Mouse (Mus musculus): Measurements from ENCODE around the gene Fhl2. TPM values are rescaled to one million over a fixed set of nuclear protein-coding genes. Genes with fewer than 3 reads are reported as not detected.

Gene Fhl2
- polyA plus RNA-seq, 1 experiment from 2014 or later = 29.0 TPM

DNA sequence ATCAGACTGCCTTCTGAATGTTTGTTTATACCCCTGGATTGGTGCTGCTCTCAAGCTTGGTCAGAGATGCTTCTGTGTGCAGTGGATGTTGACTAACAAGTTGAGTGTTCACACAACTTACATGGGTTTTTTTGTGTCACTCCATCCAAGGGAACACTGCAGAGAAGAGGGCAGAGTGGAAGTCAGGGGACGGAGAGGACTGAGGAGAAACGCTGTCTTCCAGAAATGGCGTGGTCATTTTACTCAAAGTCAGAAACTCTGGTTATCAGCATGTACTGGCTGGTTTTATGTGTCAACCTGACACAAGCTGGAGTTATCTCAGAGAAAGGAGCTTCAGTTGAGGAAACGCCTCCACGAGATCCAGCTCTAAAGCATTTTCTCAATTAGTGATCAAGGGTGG lies 75.8 kb downstream of the Fhl2 start:
- Histone ChIP-seq H3K4me1 (ENCODE audit: control insufficient read depth, insufficient read depth, low read length) (no peaks in the 10 kb centered on the region), H3K9ac (replicated peaks; ENCODE audit: low read depth, low read length) (no peak overlapping the region), H3K4me3 (ENCODE audit: low read depth, low read length) (no peak overlapping the region), H3K9me3 (ENCODE audit: control insufficient read depth, low read length) (no peaks in the 10 kb centered on the region), H3K27me3 (ENCODE audit: control insufficient read depth, insufficient read depth, low read length) (no peaks in the 10 kb centered on the region), H3K4me2 (ENCODE audit: low read depth, low read length) (no peak overlapping the region), H3K27ac (ENCODE audit: low read depth, low read length) (no peak overlapping the region), H3K36me3 (ENCODE audit: control insufficient read depth, insufficient read depth, low read length) (peaks cover 3% of the 10 kb centered on the region; the same call in 1 of the 2 replicates)
- no peak for ATAC-seq (ENCODE audit: low read depth)
- WGBS = 97% methylated on average over 5 of the region's 5 CpGs

DNA sequence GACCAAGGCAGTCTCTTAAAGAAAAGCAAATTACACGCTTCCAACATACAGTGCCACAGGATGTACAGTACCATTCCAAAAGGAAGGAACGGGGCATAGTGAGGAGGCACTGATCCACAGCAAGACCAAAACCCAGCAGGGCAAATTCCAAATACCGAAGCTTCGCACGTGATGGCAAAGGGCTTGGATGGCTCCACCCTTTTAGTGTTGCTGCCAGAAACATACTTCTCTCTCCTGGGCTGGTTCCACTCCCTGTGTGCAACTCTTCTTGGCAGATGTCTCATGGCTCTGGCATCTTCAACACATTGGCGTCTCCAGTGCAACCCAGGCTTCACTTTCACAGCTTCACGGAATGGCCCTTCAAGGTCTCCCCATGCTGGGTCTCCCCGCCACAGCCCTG lies 79.3 kb downstream of the Fhl2 start:
- Histone ChIP-seq H3K36me3 (ENCODE audit: control insufficient read depth, insufficient read depth, low read length) (0 out of 2 replicates have a peak, but pooled peaks cover 12% of the 10 kb centered on the region), H3K4me3 (ENCODE audit: low read depth, low read length) (no peak overlapping the region), H3K9ac (replicated peaks; ENCODE audit: low read depth, low read length) (no peak overlapping the region), H3K4me2 (ENCODE audit: low read depth, low read length) (no peak overlapping the region), H3K9me3 (ENCODE audit: control insufficient read depth, low read length) (no peaks in the 10 kb centered on the region), H3K27ac (ENCODE audit: low read depth, low read length) (no peak overlapping the region), H3K27me3 (ENCODE audit: control insufficient read depth, insufficient read depth, low read length) (no peaks in the 10 kb centered on the region), H3K4me1 (ENCODE audit: control insufficient read depth, insufficient read depth, low read length) (no peaks in the 10 kb centered on the region)
- 97% methylated on average over 8 of the region's 8 CpGs for WGBS
- no peak for ATAC-seq (ENCODE audit: low read depth)

DNA sequence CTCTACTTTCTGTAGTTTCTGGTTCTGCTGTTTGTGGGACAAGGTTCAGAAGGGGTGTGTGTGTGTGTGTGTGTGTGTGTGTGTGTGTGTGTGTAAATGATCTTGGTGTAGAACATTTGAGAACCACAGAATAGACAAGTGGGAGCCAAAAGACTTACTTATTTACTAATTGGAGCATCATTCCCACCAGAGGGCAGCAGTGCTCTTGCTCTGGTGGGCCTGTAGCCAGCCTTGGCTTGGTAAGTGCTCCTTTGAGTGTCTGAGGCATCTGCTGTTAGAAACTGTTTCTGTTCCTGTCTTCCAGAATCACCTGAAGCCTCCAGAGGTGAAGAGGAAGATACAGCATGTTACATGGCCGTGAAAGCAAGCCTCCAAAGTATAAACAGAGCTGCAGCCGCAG lies 83.9 kb downstream of the Fhl2 start:
- peaks cover 29% of the 10 kb centered on the region; the same call in 1 of the 2 replicates for H3K36me3 ChIP-seq (ENCODE audit: control insufficient read depth, insufficient read depth, low read length)
- peak; percentile 24; the same call in 1 of the 2 replicates for ATAC-seq (ENCODE audit: low read depth)

DNA sequence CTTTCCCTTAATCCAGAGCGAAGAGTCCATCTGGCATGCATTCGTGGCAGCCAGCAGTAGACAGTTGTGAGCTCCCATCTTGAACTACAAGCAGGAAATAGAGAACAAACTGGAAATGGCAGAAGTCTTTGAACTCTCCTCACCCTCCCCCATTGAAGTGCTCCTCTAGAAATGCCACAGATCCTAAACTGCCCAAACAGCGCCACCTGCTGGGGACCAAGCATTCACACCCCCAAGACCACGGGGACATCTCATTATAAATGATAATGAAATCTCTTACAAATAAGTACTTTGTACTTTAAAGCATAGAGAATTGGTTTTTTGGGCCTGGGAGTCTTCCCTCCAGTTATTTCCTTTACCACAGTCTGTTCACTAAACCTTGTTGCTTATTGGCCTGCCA lies 86.2 kb downstream of the Fhl2 start:
- no peak for ATAC-seq (ENCODE audit: low read depth)
- H3K27ac ChIP-seq (ENCODE audit: low read depth, low read length) = no peak overlapping the region
- H3K4me2 ChIP-seq (ENCODE audit: low read depth, low read length) = no peak overlapping the region
- no peak overlapping the region for H3K9ac ChIP-seq (replicated peaks; ENCODE audit: low read depth, low read length)
- H3K36me3 ChIP-seq (ENCODE audit: control insufficient read depth, insufficient read depth, low read length) = peaks cover 35% of the 10 kb centered on the region; the same call in 1 of the 2 replicates
- 52% methylated on average over 4 of the region's 4 CpGs for WGBS
- H3K9me3 ChIP-seq (ENCODE audit: control insufficient read depth, low read length) = no peaks in the 10 kb centered on the region
- H3K4me3 ChIP-seq (ENCODE audit: low read depth, low read length) = no peak overlapping the region
- H3K27me3 ChIP-seq (ENCODE audit: control insufficient read depth, insufficient read depth, low read length) = no peaks in the 10 kb centered on the region
- H3K4me1 ChIP-seq (ENCODE audit: control insufficient read depth, insufficient read depth, low read length) = no peaks in the 10 kb centered on the region

More for the DNA sequence above, 83.9 kb downstream of the Fhl2 start:
- Histone ChIP-seq H3K27ac (ENCODE audit: low read depth, low read length) (no peak overlapping the region), H3K4me3 (ENCODE audit: low read depth, low read length) (no peak overlapping the region), H3K9me3 (ENCODE audit: control insufficient read depth, low read length) (no peaks in the 10 kb centered on the region), H3K4me1 (ENCODE audit: control insufficient read depth, insufficient read depth, low read length) (no peaks in the 10 kb centered on the region), H3K27me3 (ENCODE audit: control insufficient read depth, insufficient read depth, low read length) (no peaks in the 10 kb centered on the region), H3K4me2 (ENCODE audit: low read depth, low read length) (no peak overlapping the region), H3K9ac (replicated peaks; ENCODE audit: low read depth, low read length) (no peak overlapping the region)
- 89% methylated on average over 2 of the region's 2 CpGs for WGBS

DNA sequence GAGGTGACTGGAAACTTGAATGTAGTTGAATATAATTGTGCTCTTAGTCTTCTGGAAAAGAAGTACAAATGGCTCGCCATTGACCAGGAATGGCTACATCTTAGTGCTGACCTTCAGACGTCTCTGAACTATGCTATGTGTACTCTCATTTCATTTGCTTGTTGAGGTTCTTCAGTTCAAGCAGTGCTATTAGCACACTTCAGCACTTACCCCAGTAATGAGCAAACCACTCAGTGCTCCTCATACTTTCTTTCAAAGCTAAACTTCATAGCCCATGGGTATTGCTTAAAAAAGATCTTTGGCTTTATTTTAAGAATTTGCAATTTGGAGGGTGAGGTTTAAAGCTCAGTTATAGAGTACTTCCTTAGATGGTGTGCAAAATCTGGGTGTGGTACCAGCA lies 88.1 kb downstream of the Fhl2 start:
- Histone ChIP-seq H3K36me3 (ENCODE audit: control insufficient read depth, insufficient read depth, low read length) (peaks cover 23% of the 10 kb centered on the region; the same call in 1 of the 2 replicates), H3K9me3 (ENCODE audit: control insufficient read depth, low read length) (no peaks in the 10 kb centered on the region), H3K27me3 (ENCODE audit: control insufficient read depth, insufficient read depth, low read length) (no peaks in the 10 kb centered on the region), H3K27ac (ENCODE audit: low read depth, low read length) (no peak overlapping the region), H3K9ac (replicated peaks; ENCODE audit: low read depth, low read length) (no peak overlapping the region), H3K4me3 (ENCODE audit: low read depth, low read length) (no peak overlapping the region), H3K4me1 (ENCODE audit: control insufficient read depth, insufficient read depth, low read length) (no peaks in the 10 kb centered on the region), H3K4me2 (ENCODE audit: low read depth, low read length) (no peak overlapping the region)
- 91% methylated on average over 2 of the region's 2 CpGs for WGBS
- ATAC-seq (ENCODE audit: low read depth) = no peak

DNA sequence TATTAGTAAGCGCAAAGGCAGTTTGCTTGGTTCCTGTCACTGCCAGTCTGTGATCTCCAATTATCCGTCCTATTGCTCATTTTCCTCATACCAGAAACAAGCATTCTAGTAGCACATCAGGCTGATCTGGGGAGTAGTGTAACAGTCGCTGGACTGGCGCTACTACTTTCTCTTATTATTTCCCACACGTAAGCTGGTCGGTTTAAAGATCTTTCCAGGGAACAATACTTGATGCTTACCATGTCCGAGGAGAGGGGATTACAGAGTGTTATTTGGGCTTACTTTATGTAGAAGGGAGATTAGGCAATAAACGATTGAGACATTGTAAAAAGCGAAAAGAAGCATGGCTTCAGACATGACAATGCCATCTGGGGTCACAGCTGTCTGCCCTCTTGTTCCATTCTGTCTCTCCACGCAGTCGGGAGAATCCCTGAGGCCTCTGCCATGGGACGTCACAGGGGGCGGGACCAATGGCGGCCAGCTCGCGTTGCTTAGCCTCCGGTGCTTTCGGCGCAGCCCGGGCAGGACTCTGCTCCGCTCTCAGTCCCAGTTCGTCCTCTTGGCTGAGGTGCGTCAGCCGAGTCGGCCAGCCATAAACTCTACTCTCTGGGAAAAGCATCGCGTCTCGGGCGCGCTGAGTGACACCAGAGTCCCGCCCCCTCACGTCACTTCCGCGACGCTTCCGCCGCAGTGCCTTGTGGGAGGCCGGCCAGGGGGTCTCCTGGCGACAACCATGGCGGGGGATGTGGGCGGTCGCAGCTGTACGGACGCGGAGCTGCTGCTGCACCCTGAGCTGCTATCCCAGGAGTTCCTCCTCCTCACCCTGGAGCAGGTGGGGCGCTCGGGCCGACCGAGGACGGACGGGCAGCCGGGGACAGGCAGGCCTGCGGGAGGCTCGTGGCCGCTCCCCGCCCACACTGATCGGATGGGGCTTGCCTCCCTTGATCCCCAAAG lies 98.5 kb downstream of the Fhl2 start, which contains the start of the genes Tgfbrap1 and AI597479:
TSS of gene Tgfbrap1 (minus strand) at position 607 of the 954 bp plus-strand sequence.
TSS of gene AI597479 (plus strand) at position 680 of the 954 bp plus-strand sequence.
- H3K9me3 ChIP-seq (ENCODE audit: control insufficient read depth, low read length) = no peaks in the 10 kb centered on the region
- peak within 1 kb of the TSS; percentile 68 for H3K4me3 ChIP-seq (ENCODE audit: low read depth, low read length)
- under 1% methylated on average over 57 of the region's 57 CpGs for WGBS
- no peaks in the 10 kb centered on the region for H3K36me3 ChIP-seq (ENCODE audit: control insufficient read depth, insufficient read depth, low read length)
- peaks cover 12% of the 10 kb centered on the region for H3K4me1 ChIP-seq (ENCODE audit: control insufficient read depth, insufficient read depth, low read length)
- peak within 1 kb of the TSS; percentile 93 for H3K4me2 ChIP-seq (ENCODE audit: low read depth, low read length)
- peak within 1 kb of the TSS; percentile 69 for H3K9ac ChIP-seq (replicated peaks; ENCODE audit: low read depth, low read length)
- H3K27me3 ChIP-seq (ENCODE audit: control insufficient read depth, insufficient read depth, low read length) = no peaks in the 10 kb centered on the region
- peak; percentile 97 for ATAC-seq (ENCODE audit: low read depth)
- H3K27ac ChIP-seq (ENCODE audit: low read depth, low read length) = peak within 1 kb of the TSS; percentile 100

DNA sequence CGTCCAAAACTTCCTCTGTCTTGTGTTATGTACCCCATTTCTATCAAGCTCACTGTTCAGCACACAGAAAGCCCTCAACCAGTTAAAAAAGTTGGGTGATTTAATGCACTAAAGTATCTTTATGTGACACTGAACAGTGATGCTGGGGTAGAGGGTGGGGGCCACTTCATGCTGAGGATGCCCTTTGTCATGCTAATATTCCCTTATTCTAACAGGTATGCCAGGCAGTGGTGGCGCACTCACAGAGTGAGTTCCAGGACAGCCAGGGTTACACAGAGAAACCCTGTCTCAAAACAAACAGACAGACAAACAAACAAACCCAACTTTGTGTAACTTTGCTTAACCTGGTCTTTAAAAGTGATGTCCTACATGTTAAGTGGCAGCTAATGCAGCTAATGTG lies 102.6 kb downstream of the Fhl2 start:
- WGBS = 82% methylated on average over 2 of the region's 2 CpGs
- Histone ChIP-seq H3K9me3 (ENCODE audit: control insufficient read depth, low read length) (no peaks in the 10 kb centered on the region), H3K4me3 (ENCODE audit: low read depth, low read length) (no peak overlapping the region), H3K4me2 (ENCODE audit: low read depth, low read length) (no peak overlapping the region), H3K9ac (replicated peaks; ENCODE audit: low read depth, low read length) (no peak overlapping the region), H3K27me3 (ENCODE audit: control insufficient read depth, insufficient read depth, low read length) (no peaks in the 10 kb centered on the region), H3K36me3 (ENCODE audit: control insufficient read depth, insufficient read depth, low read length) (no peaks in the 10 kb centered on the region), H3K4me1 (ENCODE audit: control insufficient read depth, insufficient read depth, low read length) (peaks cover 21% of the 10 kb centered on the region), H3K27ac (ENCODE audit: low read depth, low read length) (no peak overlapping the region)
- ATAC-seq (ENCODE audit: low read depth) = no peak

DNA sequence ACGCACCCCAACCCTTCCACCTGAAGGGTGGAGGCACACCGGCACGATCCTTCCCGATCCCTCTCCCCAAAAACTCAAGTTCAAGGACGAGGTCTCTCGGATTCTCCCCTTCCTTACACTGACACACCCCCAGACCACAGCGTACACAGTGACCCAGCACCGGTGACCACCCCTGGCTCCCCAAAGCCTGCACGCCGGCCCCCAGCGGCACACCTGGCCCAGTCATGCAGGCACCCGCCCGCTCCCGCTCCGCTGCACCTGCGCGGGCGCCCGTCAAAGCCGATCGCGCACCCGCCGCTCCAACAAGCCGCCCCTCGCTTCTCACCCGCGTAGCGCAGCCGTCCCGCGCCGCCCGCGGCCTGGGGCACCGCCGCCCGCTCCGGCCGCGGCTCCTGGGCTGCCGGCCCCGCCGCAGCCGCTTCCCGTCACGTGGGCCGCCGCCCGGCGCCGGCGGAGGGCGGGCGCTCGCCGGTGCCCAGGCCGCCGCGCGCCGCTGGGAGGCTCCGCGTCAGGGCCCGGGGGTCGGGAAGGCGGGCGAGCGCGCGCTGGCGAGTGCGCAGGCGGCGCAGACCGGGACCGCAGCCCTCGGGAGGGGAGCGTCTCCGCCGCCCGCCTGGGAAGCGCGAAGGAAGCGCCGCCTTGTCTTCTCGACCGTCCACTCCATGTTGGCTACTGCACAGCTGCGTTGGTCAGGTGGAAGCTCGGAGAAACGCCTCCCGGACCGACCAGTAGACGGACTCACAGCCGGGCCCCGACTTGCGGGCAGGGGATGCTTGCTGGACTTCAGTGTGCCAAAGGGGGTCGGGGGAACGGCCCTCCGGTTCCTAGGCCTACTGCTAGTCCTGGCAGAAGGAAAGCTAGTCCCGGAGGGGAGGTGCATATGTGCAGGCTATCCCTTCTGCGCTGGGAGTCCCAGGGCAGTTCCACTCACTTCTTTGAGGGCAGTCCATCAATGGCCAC lies 104.4 kb downstream of the Fhl2 start:
- no peaks in the 10 kb centered on the region for H3K27me3 ChIP-seq (ENCODE audit: control insufficient read depth, insufficient read depth, low read length)
- H3K4me1 ChIP-seq (ENCODE audit: control insufficient read depth, insufficient read depth, low read length) = peaks cover 18% of the 10 kb centered on the region
- no peaks in the 10 kb centered on the region for H3K9me3 ChIP-seq (ENCODE audit: control insufficient read depth, low read length)
- peak overlapping the region; percentile 77 for H3K4me3 ChIP-seq (ENCODE audit: low read depth, low read length)
- H3K27ac ChIP-seq (ENCODE audit: low read depth, low read length) = peak overlapping the region; percentile 88
- 0% methylated on average over 84 of the region's 102 CpGs for WGBS
- peak overlapping the region; percentile 94 for H3K9ac ChIP-seq (replicated peaks; ENCODE audit: low read depth, low read length)
- peak overlapping the region; percentile 79 for H3K4me2 ChIP-seq (ENCODE audit: low read depth, low read length)
- peak; percentile 87 for ATAC-seq (ENCODE audit: low read depth)
- H3K36me3 ChIP-seq (ENCODE audit: control insufficient read depth, insufficient read depth, low read length) = no peaks in the 10 kb centered on the region

Data from neural tube, embryonic 14.5 days (tissue).